ENCODE assay signal across 31 mouse cellular contexts in the genomic region with DNA sequence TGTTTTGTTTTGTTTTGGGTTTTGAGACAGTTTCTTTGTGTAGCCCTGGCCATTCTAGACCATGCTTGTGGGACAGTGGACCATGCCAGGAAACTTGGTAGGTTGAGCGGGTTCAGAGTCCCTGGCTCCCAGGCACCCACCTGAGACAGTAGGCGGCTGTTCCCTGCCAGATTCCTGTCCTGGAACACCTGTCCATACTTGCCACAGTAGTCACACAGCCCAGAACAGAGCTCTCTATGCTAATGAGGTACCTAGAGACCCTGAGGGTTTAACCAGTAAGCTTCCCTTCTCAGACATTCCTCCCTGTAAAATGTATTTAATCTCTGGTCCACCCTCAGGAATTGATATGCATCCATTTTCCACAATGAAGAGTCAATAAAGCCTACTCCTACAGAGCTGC. TPM values are rescaled to one million over a fixed set of nuclear protein-coding genes. Genes with fewer than 3 reads are reported as not detected.
"Had no signal": no experiment of that assay in that cellular context is flagged by ENCODE, and none has a peak within 500 bp of the region (broad histone marks: within the 10 kb centered on the region; RNA-seq: fewer than 3 reads in every experiment).

No protein-coding gene starts in this region.

- H3K9ac ChIP-seq: heart, embryonic 13.5 days; heart, embryonic 15.5 days; hindbrain, embryonic 12.5 days; hindbrain, embryonic 14.5 days; intestine, embryonic 15.5 days; liver, embryonic 13.5 days; liver, embryonic 15.5 days had no signal

- H3K27me3 ChIP-seq: heart, embryonic 13.5 days; heart, embryonic 15.5 days; hindbrain, embryonic 12.5 days; intestine, embryonic 15.5 days; liver, embryonic 13.5 days; liver, embryonic 15.5 days had no signal

- H3K4me3 ChIP-seq: heart, adult 2 months; heart, embryonic 13.5 days; heart, embryonic 15.5 days; hindbrain, embryonic 10.5 days; hindbrain, embryonic 12.5 days; intestine, embryonic 15.5 days; layer of hippocampus, adult 2 months; left cerebral cortex, adult 2 months; liver, embryonic 13.5 days; liver, embryonic 15.5 days had no signal

- H3K4me2 ChIP-seq: heart, embryonic 11.5 days; heart, embryonic 13.5 days; heart, embryonic 15.5 days; hindbrain, embryonic 12.5 days; hindbrain, embryonic 14.5 days; intestine, embryonic 15.5 days; liver, embryonic 11.5 days; liver, embryonic 13.5 days; liver, embryonic 15.5 days had no signal

- ATAC-seq: hindbrain, embryonic 16.5 days; inflammation-experienced regulatory T-cells, adult 6 months; intestine, embryonic 15.5 days; intestine, postnatal 0 days had no signal

- H3K27ac ChIP-seq: heart, adult 2 months; heart, embryonic 13.5 days; heart, embryonic 15.5 days; hindbrain, embryonic 10.5 days; hindbrain, embryonic 12.5 days; hindbrain, embryonic 14.5 days; intestine, embryonic 15.5 days; layer of hippocampus, adult 2 months; left cerebral cortex, adult 2 months; liver, embryonic 13.5 days; liver, embryonic 15.5 days had no signal

- DNase-seq: gastrocnemius, postnatal 14 days; gastrocnemius, postnatal 36 days; heart, adult 2 months; heart, postnatal 14 days; heart, postnatal 4 days; kidney, adult 18-20 months; kidney, adult 8-10 months; kidney, postnatal 10 days; kidney, postnatal 25 days; kidney, postnatal 4 days; liver; liver, embryonic 13.5 days had no signal

- H3K9me3 ChIP-seq: heart, embryonic 13.5 days; heart, embryonic 15.5 days; hindbrain, embryonic 10.5 days; hindbrain, embryonic 12.5 days; intestine, embryonic 15.5 days; liver, embryonic 13.5 days; liver, embryonic 15.5 days had no signal

- H3K36me3 ChIP-seq: heart, embryonic 15.5 days; intestine, embryonic 15.5 days; liver, embryonic 13.5 days; liver, embryonic 15.5 days had no signal

- H3K4me1 ChIP-seq: heart, embryonic 13.5 days; heart, embryonic 15.5 days; hindbrain, embryonic 10.5 days; intestine, embryonic 15.5 days had no signal

RNA-seq across cellular contexts. Expression of gene Cd209g, which starts 40.1 kb away (rescaled TPM):
- polyA plus RNA-seq: heart, embryonic 11.5 days; heart, embryonic 13.5 days; heart, embryonic 15.5 days; heart, postnatal 0 days; hindbrain, embryonic 10.5 days; hindbrain, embryonic 12.5 days; hindbrain, embryonic 14.5 days; intestine, embryonic 15.5 days; intestine, postnatal 0 days; kidney, embryonic 14.5 days; kidney, embryonic 16.5 days; limb, embryonic 11.5 days; limb, embryonic 14.5 days; liver, embryonic 11.5 days; liver, embryonic 13.5 days had no signal

RNA-seq across cellular contexts. Expression of gene Lrrc8e, which starts 52.6 kb away (rescaled TPM):
- polyA plus RNA-seq: heart, embryonic 13.5 days; hindbrain, embryonic 10.5 days; hindbrain, embryonic 16.5 days had no signal
